Mouse (Mus musculus) spleen, postnatal 10 days (tissue): ENCODE data around the gene Ormdl3.
A peak's percentile ranks its signal among the peaks of the same experiment; 100 is the strongest.

Source experiments
- DNase-seq, 2 experiments: peaks; one replicate each; pipeline ENCODE4 v3.0.0; 2021 to 2022; ENCODE audit warnings: low spot score in 2 of 2

Gene Ormdl3

GRCm38 (mm10) chr11:98588833-98589281 lies 1.7 kb upstream of the Ormdl3 start:
- no peak for DNase-seq

- peak; percentile 72 to 79 for DNase-seq
Measured at GRCm38 (mm10) chr11:98587684-98588546, 747 bp upstream of the Ormdl3 start.

- no peak for DNase-seq
Measured at GRCm38 (mm10) chr11:98586087-98586891, 879 bp downstream of the Ormdl3 start.

DNA sequence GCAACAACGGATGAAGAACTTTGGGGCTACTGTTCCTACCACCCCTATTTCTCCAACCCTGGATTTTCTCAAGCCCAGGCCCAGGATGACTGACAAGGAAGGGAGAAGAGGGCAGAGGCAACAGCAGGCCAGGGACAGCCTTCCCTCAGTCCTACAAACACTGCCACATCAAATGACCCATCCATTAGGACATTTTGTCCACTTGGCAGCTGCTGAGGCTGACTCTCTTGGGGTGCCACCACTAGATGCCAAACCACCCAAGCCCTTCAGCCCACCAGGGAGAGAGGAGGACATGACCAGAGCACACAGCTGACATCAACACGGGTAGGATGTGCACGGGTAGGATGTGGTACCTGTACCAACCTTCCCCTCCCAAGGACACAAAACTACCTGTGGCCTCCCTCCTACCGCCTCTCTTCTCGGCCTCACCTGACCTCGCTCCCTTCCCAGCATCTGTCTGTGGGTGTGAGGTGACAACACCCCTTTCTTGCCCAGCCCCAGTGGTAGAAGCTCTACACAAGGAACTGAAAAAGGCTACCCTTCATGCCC lies 2.5 kb downstream of the Ormdl3 start:
- peak in 1 of 2 experiments; percentile 45 for DNase-seq

GRCm38 (mm10) chr11:98584146-98584545 lies 3.0 kb downstream of the Ormdl3 start:
- peak; percentile 30 to 52 for DNase-seq

DNA sequence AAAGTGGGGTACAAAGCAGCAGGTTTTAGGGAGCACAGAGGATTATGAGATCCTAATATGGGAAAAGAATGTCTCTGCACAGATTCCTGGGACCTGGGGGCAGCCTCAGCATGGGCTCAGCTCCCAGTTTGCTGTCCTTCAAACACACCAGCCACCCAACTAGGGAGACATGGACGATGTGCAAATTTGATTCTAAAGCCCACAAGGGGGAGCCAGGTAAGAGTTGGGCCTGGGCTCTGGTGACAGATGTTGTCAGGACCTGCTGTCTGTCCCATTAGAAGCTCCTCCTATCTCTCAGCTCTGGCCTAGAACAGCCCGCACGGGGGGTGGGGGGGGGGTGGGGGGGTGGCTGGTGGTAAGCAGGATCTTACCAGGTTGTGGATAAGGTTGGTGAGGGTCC lies 3.6 kb downstream of the Ormdl3 start:
- peak; percentile 60 to 65 for DNase-seq

- DNase-seq: peak; percentile 72 to 79
Measured at GRCm38 (mm10) chr11:98583265-98583552, 4.0 kb downstream of the Ormdl3 start.

DNA sequence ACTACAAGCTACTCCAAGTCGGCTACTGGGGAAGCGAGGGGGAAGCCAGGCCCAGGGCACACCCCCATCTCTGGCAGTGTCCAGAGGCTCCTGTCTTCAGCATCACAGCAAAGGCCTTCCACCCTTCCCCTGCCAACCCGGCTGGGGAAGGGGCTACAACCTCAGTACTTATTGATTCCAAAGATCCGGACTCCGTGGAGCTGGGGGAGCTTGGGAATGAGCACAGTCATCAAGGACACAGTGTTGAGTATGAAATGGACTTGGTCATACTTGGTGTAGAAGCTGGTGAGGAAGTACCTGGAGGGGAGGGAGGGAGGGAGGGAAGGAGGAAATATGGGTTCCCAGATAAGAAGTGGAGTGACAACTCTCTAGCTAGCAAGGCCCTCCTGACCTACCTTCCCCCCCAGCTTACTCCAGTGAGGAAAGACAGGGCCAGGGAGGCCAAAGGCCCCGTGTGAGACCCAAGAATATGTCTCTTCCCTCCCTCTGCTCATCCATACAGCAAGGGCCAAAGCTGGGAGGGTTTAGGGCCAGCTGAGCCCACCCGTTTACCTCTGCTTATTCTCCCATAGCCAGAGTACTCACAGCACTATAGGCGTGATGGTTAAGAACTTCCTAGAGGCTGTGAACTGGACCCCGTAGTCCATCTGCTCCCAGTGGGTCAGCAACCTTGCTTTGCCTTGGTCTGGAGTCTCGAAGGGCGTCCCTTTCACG lies 4.5 kb downstream of the Ormdl3 start:
- peak; percentile 56 to 64 for DNase-seq

DNA sequence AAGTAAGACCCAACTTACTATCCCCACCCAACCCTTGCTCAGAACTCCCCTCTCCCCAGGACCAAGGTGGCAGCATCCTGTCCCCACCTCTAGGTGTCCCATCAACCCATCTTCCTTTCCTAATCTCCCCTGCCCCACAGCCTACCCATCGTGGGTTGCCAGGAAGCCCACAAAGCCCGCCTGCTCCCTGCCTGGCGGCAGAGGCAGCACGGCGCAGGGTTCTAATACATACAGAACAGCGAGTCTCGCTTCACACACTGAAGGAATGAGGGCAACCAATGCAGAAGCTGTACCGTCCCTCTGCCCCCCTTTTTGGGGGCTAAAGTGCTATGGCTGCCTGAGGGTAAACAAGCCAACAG lies 5.2 kb downstream of the Ormdl3 start:
- DNase-seq: peak in 1 of 2 experiments; percentile 58

GRCm38 (mm10) chr11:98581286-98582029 lies 5.7 kb downstream of the Ormdl3 start:
- DNase-seq: peak; percentile 62 to 70

- DNase-seq: peak; percentile 78 to 89
Measured at GRCm38 (mm10) chr11:98580301-98581121, 6.7 kb downstream of the Ormdl3 start.

DNA sequence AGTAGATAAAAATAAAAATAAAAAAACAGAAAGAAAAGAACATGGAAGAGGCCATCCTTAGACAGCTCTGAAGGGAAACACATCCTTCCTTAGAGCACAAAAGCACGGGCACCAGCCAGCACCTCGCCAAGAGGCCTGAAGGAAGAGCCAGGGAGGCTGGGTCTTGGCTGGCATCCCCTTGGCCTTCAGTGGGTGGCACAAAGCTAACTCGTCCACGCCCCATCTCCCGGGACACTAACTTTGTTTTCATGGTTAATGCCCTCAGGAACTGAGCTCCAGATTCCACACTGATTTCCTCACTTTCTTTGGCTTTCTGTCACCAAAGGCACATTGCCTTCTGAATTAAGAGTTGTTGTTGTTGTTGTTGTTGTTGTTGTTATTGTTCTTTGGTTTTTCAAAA lies 9.4 kb downstream of the Ormdl3 start:
- no peak for DNase-seq

DNA sequence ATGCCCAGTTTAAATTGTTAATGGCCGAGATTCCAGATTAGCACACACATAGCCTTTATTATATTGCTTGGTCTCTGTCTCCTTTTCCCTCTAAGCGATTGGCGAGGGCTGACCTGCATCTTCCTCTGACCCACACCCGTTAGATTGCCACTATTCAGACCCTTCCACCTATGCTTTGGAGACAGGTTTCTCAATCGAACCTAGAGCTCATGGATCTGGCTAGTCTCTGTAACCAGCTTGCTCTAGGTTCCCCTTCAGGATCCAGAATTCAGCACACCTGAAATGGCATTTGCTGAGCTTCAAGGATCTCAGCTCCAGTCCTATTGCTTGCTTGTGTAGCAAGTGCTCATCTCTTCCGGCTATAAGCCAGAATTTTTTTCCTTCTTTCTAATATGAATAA lies 17.7 kb downstream of the Ormdl3 start:
- no peak for DNase-seq

GRCm38 (mm10) chr11:98568326-98568725 lies 18.8 kb downstream of the Ormdl3 start:
- peak in 1 of 2 experiments; percentile 58 for DNase-seq

DNA sequence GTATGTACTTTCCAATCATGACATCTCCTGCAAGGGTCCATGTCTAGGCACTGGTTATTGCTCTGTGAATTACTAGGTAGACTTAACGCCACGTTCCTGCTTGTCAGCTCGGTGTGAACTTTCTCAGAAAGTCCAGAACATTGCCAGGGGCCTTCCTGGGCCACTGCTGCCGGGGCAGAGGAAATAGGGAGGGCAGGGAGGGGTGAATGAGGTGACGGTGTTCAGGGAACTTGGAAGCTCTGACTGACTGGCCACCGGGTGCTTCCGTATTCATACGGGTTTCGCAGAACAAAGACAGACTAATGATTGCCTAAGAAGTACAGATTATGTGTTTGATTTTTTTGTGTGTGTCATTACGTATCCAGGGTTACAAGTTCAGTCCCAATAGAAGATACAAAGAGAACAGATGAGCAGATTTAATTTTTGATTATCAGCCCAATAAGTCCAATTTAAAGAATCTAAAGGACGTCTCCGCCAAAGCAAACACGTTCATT lies 23.2 kb downstream of the Ormdl3 start:
- no peak for DNase-seq

- no peak for DNase-seq
Measured at GRCm38 (mm10) chr11:98563025-98563424, 24.1 kb downstream of the Ormdl3 start.

DNA sequence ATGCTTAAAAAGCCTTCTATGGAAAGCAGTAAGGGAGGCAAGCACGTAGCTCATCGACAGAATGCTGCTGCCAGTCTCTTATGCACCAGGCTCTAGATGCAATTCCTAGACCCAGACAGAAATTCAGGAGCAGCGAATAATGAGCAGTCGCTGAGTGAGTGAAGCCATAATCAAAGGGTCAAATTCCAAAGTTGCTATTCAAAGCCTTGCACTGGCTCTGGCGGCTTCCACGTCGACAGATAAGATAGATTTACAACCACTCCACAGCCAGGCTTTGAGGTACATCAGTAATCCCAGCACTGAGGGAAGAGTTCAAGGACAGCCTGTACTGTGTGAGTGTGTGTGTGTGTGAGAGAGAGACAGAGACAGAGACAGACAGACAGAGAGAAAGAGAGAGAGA lies 26.2 kb downstream of the Ormdl3 start:
- DNase-seq: no peak

- no peak for DNase-seq
Measured at GRCm38 (mm10) chr11:98555124-98555700, 32.0 kb downstream of the Ormdl3 start.

GRCm38 (mm10) chr11:98553966-98554365 lies 33.2 kb downstream of the Ormdl3 start:
- DNase-seq: no peak
